Mouse (Mus musculus) limb, embryonic 15.5 days (tissue): ENCODE results near the gene Pcyt1a. TPM values are rescaled to one million over a fixed set of nuclear protein-coding genes. Genes with fewer than 3 reads are reported as not detected.
A peak's percentile ranks its signal among the peaks of the same experiment; 100 is the strongest.

Experiments used
- ATAC-seq: fragments of 200-750 bp; cut with Nextera tagmentation; 2 replicates; pipeline ENCODE4 v1.8.0; 2017; ENCODE audit warnings: low read depth, moderate TSS enrichment; ENCODE audit not compliant: insufficient number of reproducible peaks, low FRiP score, low TSS enrichment
- H3K27ac ChIP-seq: fragments of 300-500 bp; sonication (generic); 2 replicates; pipeline ENCODE4 v1.5.1; 2015; ENCODE audit warnings: moderate library complexity, mild to moderate bottlenecking, inconsistent platforms
- H3K27me3 ChIP-seq: fragments of 300-500 bp; sonication (generic); 2 replicates; pipeline ENCODE4 v1.6.1; 2015; ENCODE audit warnings: inconsistent platforms
- H3K36me3 ChIP-seq: fragments of 300-500 bp; sonication (generic); 2 replicates; pipeline ENCODE4 v1.6.1; 2015; ENCODE audit warnings: inconsistent platforms
- H3K4me1 ChIP-seq: fragments of 300-500 bp; sonication (generic); 2 replicates; pipeline ENCODE4 v1.6.1; 2015; ENCODE audit warnings: inconsistent platforms
- H3K4me2 ChIP-seq: fragments of 300-500 bp; sonication (generic); 2 replicates; pipeline ENCODE4 v1.6.1; 2015; ENCODE audit warnings: mild to moderate bottlenecking, inconsistent platforms
- H3K4me3 ChIP-seq: fragments of 300-500 bp; sonication (generic); 2 replicates; pipeline ENCODE4 v1.5.1; 2015; ENCODE audit warnings: mild to moderate bottlenecking, inconsistent platforms
- H3K9ac ChIP-seq: fragments of 300-500 bp; sonication (generic); 2 replicates; pipeline ENCODE4 v1.6.1; 2015; ENCODE audit warnings: inconsistent platforms
- H3K9me3 ChIP-seq: fragments of 300-500 bp; sonication (generic); 2 replicates; pipeline ENCODE4 v1.6.1; 2016; ENCODE audit warnings: inconsistent platforms
- WGBS: fragments of 180-500 bp; shearing (Covaris S2); methylation state at CpG from one replicate; pipeline ENCODE4 v1.1.7; 2015; 5-methylcytosine and 5-hydroxymethylcytosine counted together
- polyA plus RNA-seq: library from polyadenylated mRNA; unstranded; fragments of >200 nt; fragmentation: Nextera tagmentation; extraction: Ambion mirVana; gene quantifications from 2 replicates; pipeline ENCODE4 v1.2.1, GENCODE M21; 2015

Gene Pcyt1a
- polyA plus RNA-seq, 1 experiment from 2014 or later = 46.6 TPM

- Histone ChIP-seq H3K9ac (no peak overlapping the region), H3K4me3 (no peak overlapping the region), H3K9me3 (no peaks in the 10 kb centered on the region), H3K27ac (0 out of 2 replicates have a peak overlapping the region, but pooled peaks have one; percentile 65), H3K27me3 (no peaks in the 10 kb centered on the region), H3K36me3 (no peaks in the 10 kb centered on the region), H3K4me1 (peaks cover 32% of the 10 kb centered on the region), H3K4me2 (no peak overlapping the region)
- no peak for ATAC-seq
- WGBS = 94% methylated on average over 6 of the region's 6 CpGs
Measured at GRCm38 (mm10) chr16:32513948-32514347, 83.2 kb downstream of the Pcyt1a start.

DNA sequence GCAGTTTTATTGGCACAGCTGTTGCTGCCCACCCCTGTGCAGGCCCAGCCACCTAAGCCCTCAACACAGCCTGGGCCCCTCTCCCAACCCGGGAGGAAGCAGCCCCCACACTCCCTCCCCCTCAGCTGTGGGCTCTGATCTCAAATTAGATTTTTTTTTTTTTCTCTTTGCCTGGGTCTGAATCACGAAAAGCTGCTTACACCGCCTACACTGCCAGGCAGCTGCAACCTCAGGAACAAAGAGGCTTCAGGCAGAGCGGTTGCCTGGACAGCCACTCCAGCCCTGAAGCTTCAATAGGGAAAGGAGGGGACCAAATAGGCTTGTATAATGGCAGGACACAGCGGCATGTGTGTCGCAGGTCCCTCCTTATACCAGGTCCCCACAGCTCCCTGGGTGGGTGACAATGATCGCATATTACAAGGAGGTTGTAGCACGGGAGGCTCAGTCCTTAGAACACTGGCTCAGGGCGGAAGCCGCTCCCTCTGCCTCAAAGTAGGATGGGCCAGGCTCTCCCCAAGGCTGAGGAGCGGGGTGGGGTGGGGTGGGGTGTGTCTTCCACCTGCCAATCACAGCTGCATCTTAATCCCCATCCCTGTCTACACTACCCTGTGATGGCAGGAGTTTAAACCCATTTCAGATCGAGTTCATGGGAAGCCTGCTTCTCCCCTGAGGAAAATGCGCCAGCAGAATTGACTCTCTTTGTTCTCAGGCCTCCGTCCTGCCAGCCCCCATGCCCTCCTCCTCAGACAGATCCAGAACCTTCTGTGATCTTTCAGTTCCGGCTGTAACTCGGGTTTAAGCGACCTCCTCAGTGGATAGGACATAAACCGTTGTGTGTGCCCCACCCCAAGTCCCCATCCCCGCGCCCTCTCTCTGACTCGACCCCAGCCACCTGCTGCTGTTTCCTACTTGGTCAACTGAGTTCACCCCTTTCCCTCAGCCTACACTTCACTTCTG is 85.6 kb downstream of the Pcyt1a start:
- H3K9ac ChIP-seq = 0 out of 2 replicates have a peak overlapping the region, but pooled peaks have one; percentile 7
- peak overlapping the region; percentile 15 for H3K4me3 ChIP-seq

GRCm38 (mm10) chr16:32517785-32518481 is 87.2 kb downstream of the Pcyt1a start:
- no peak for ATAC-seq

More for the DNA sequence above, 85.6 kb downstream of the Pcyt1a start:
- peak; percentile 61; the same call in 1 of the 2 replicates for ATAC-seq
- H3K4me1 ChIP-seq = peaks cover 17% of the 10 kb centered on the region
- peak overlapping the region; percentile 90 for H3K27ac ChIP-seq
- no peaks in the 10 kb centered on the region for H3K9me3 ChIP-seq
- no peaks in the 10 kb centered on the region for H3K36me3 ChIP-seq
- WGBS = 8% methylated on average over 21 of the region's 21 CpGs
- H3K27me3 ChIP-seq = no peaks in the 10 kb centered on the region
- peak overlapping the region; percentile 44 for H3K4me2 ChIP-seq

DNA sequence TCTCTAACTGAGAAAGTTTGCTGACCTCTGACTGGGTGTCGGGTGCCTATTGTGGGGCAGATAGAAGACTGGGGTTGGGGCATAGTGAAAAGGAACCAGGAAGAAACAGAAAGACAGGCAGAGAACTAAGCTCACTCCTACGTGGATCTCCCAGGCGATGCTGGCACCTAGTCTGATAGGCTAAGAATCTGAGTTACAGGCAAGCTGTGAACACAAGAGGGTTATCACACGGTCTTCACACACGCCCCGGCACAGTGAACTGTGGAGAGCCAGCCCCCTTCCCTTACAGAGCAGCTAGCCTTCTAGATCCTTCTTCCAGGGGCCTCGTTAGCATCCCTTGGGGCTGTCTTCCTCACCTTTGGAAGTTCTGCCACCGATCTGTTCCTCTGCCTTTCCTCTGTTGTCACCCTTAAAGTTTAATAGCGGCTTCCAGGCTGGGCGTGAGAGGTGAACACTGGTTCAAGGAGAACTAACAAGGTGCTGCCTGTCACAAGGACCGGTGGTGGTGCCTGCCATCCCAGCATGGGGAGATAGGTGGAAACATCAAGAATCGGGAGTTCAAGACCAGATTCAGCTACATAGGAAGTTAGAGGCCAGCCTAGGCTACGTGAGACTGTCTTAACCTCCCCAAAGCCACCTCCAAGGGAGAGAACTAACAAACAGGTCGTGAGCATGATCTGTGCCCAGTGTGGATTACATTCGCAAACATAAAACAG is 89.1 kb downstream of the Pcyt1a start:
- H3K4me1 ChIP-seq = peaks cover 13% of the 10 kb centered on the region
- H3K27ac ChIP-seq = no peak overlapping the region
- no peaks in the 10 kb centered on the region for H3K27me3 ChIP-seq
- H3K4me2 ChIP-seq = no peak overlapping the region
- WGBS = 71% methylated on average over 15 of the region's 15 CpGs
- H3K9ac ChIP-seq = no peak overlapping the region
- ATAC-seq = no peak
- no peaks in the 10 kb centered on the region for H3K36me3 ChIP-seq
- no peaks in the 10 kb centered on the region for H3K9me3 ChIP-seq
- H3K4me3 ChIP-seq = no peak overlapping the region

More at GRCm38 (mm10) chr16:32517785-32518481, 87.2 kb downstream of the Pcyt1a start:
- H3K9me3 ChIP-seq = no peaks in the 10 kb centered on the region
- H3K4me1 ChIP-seq = peaks cover 15% of the 10 kb centered on the region
- no peak overlapping the region for H3K4me3 ChIP-seq
- H3K27me3 ChIP-seq = no peaks in the 10 kb centered on the region
- no peak overlapping the region for H3K4me2 ChIP-seq
- H3K9ac ChIP-seq = no peak overlapping the region
- no peaks in the 10 kb centered on the region for H3K36me3 ChIP-seq
- H3K27ac ChIP-seq = no peak overlapping the region
- 78% methylated on average over 12 of the region's 12 CpGs for WGBS

DNA sequence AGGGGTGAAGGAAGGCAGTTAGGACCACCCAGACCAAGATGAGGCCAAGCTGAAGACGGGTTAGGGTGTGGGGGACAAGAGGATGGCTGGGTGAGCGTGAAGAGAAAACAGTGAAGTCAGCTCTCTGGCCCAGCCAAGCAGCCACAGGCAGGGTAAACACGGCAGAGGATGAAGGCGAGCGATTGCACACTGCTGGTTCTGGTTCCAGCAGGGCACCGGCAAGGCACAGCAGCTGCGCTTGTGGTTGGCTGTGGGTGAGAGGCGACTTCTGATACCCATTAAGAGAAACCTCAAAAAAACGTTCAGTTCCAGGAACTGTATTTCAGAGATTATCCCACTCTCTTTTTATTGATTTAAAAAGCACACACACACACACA is 89.6 kb downstream of the Pcyt1a start:
- Histone ChIP-seq H3K9ac (no peak overlapping the region), H3K27me3 (no peaks in the 10 kb centered on the region), H3K4me1 (peaks cover 13% of the 10 kb centered on the region), H3K36me3 (no peaks in the 10 kb centered on the region), H3K4me3 (no peak overlapping the region), H3K27ac (no peak overlapping the region), H3K9me3 (no peaks in the 10 kb centered on the region), H3K4me2 (no peak overlapping the region)
- no peak for ATAC-seq
- 37% methylated on average over 9 of the region's 9 CpGs for WGBS

DNA sequence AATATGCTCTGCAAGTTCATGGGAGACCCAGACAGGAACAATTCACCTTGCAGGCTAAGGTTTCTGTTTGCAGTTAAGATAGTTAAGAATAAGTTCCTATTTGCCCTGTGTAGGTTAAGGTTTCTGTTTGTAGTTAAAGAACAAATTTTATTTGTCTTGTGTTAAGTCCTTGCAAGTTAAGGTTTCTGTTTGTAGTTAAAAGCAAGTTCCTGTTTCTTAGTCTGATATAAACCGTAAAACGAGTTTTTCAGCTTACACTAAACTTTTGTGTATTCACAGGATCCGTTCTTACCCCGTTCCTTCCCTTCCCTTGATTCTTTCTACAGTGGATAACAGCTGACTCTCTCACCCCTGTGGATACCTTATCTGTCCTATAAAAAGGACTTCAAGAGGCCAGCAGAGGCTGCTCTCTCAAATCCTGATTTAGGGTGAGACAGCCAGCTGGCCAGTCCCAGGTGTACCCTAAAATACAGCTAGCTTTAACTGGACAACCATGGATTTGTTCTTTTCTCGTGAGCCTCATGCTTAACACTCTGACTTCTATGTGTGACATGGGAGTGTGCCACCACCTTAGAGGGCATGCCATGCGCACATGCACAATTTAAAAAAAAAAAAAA is 92.0 kb downstream of the Pcyt1a start:
- ATAC-seq = no peak
- H3K4me3 ChIP-seq = no peak overlapping the region
- no peaks in the 10 kb centered on the region for H3K9me3 ChIP-seq
- no peak overlapping the region for H3K27ac ChIP-seq
- H3K4me2 ChIP-seq = no peak overlapping the region
- H3K36me3 ChIP-seq = no peaks in the 10 kb centered on the region
- no peaks in the 10 kb centered on the region for H3K27me3 ChIP-seq
- peaks cover 2% of the 10 kb centered on the region for H3K4me1 ChIP-seq
- H3K9ac ChIP-seq = no peak overlapping the region
- WGBS = 49% methylated on average over 6 of the region's 6 CpGs

- ATAC-seq = no peak
- H3K36me3 ChIP-seq = no peaks in the 10 kb centered on the region
- H3K9me3 ChIP-seq = no peaks in the 10 kb centered on the region
- H3K4me2 ChIP-seq = no peak overlapping the region
- no peak overlapping the region for H3K4me3 ChIP-seq
- H3K4me1 ChIP-seq = peaks cover 2% of the 10 kb centered on the region
- no peak overlapping the region for H3K9ac ChIP-seq
- WGBS = 61% methylated on average over 8 of the region's 8 CpGs
- no peak overlapping the region for H3K27ac ChIP-seq
- no peaks in the 10 kb centered on the region for H3K27me3 ChIP-seq
Measured at GRCm38 (mm10) chr16:32523462-32524243, 92.9 kb downstream of the Pcyt1a start.

GRCm38 (mm10) chr16:32524244-32524615 is 93.5 kb downstream of the Pcyt1a start:
- no peak for ATAC-seq
- H3K27me3 ChIP-seq = no peaks in the 10 kb centered on the region
- peaks cover 2% of the 10 kb centered on the region for H3K4me1 ChIP-seq
- H3K4me3 ChIP-seq = no peak overlapping the region
- no peak overlapping the region for H3K9ac ChIP-seq
- 71% methylated on average over 5 of the region's 5 CpGs for WGBS
- H3K9me3 ChIP-seq = no peaks in the 10 kb centered on the region
- H3K4me2 ChIP-seq = no peak overlapping the region
- no peaks in the 10 kb centered on the region for H3K36me3 ChIP-seq
- H3K27ac ChIP-seq = no peak overlapping the region

Other genes with a start within 250 kb of the Pcyt1a start
- gene Fbxo45, start 183.8 kb upstream of the Pcyt1a start, polyA plus RNA-seq = 9.5 and 11.6 TPM in 2 replicates
- 19.9 and 22.0 TPM in 2 replicates for gene Wdr53, start 183.7 kb upstream of the Pcyt1a start, polyA plus RNA-seq
- 0.20 TPM in 1 of 2 replicates, not detected in the other for gene Smco1, start 159.5 kb upstream of the Pcyt1a start, polyA plus RNA-seq
- gene Rnf168, start 153.5 kb upstream of the Pcyt1a start, polyA plus RNA-seq = 29.8 and 31.4 TPM in 2 replicates
- 20.9 and 25.2 TPM in 2 replicates for gene Ubxn7, start 98.7 kb upstream of the Pcyt1a start, polyA plus RNA-seq
- gene Tm4sf19, start 30.4 kb upstream of the Pcyt1a start, polyA plus RNA-seq = 0.12 and 0.46 TPM in 2 replicates
- 19.5 and 21.5 TPM in 2 replicates for gene Tctex1d2, start 11.2 kb upstream of the Pcyt1a start, polyA plus RNA-seq
- 0.06 and 0.12 TPM in 2 replicates for gene Slc51a, start 57.0 kb downstream of the Pcyt1a start, polyA plus RNA-seq
- not detected in 2 replicates for gene Zdhhc19, start 65.3 kb downstream of the Pcyt1a start, polyA plus RNA-seq
- 24.9 and 28.0 TPM in 2 replicates for gene Tfrc, start 178.0 kb downstream of the Pcyt1a start, polyA plus RNA-seq
- 13.9 and 14.5 TPM in 2 replicates for gene Tnk2, start 213.0 kb downstream of the Pcyt1a start, polyA plus RNA-seq